Mouse (Mus musculus): ENCODE results near the gene Il10.
A peak's percentile ranks its signal among the peaks of the same experiment; 100 is the strongest.

Il10 gene

GRCm38 (mm10) chr1:131050011-131050410 lies 30.4 kb downstream of the Il10 start:
- DNase-seq = no peak

GRCm38 (mm10) chr1:131050617-131051016 lies 31.0 kb downstream of the Il10 start:
- DNase-seq = no peak

- no peak for DNase-seq
Observed at GRCm38 (mm10) chr1:131051073-131051472, 31.4 kb downstream of the Il10 start.

DNA sequence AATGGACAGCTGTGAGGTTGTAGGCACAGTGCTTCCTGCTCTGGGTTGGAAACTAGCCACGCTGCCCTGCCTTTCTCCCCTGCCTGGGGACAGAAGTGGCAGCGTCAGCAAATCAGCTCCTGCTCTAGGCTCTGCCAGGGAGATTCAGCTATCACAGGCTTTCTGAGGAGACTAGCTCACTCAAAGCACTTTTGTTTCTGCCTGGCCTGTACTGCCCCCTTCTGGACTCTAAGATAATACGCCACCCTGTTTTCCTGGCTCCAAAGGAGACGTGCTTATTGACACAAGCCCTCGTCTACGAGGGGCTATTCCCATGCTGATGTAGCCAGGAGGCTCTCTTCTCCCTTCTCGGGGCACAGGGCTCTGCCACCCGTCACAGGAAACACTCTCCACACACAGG lies 33.6 kb downstream of the Il10 start:
- DNase-seq = peak; percentile 77

DNA sequence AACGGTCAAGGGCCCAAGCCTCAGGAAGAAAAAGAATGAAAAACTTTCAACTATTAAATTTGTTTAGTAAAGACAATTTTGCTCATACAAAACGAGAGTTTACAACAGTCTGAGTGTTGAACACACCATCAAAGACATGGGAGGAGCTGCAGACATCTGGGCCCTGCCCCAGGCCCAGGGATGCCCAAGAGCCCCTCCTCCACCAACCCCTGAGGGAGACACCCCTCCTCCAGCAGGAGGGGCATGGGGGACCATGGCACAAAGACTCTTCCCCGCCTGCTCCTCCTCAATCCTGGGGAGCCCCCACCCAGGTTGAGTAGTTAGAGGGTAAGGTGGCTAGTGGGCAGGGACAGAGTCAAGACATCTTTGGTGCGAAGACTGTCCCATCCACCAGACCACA lies 34.0 kb downstream of the Il10 start:
- DNase-seq = no peak

- no peak for DNase-seq
Observed at GRCm38 (mm10) chr1:131054251-131054650, 34.6 kb downstream of the Il10 start.

GRCm38 (mm10) chr1:131058431-131058830 lies 38.8 kb downstream of the Il10 start:
- DNase-seq = no peak

DNA sequence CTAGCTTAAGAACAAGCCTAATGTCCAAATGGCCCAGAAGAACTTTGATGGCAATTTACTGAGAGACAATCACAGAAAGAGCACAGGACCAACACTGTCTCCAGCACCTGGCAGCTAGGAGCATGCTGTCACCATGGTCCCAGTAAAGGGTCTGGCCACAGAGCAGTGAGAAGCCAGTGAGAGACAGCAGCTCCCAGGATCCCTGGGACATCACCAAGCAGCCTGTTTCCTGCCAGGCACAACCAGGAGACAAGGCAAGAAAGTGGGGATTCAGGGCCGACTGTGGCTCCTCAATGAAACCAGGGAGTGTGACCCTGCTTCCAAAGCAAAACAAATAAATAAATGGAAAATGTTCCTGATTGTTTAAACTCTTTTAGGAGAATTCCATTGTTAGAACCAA lies 39.8 kb downstream of the Il10 start:
- no peak for DNase-seq

DNA sequence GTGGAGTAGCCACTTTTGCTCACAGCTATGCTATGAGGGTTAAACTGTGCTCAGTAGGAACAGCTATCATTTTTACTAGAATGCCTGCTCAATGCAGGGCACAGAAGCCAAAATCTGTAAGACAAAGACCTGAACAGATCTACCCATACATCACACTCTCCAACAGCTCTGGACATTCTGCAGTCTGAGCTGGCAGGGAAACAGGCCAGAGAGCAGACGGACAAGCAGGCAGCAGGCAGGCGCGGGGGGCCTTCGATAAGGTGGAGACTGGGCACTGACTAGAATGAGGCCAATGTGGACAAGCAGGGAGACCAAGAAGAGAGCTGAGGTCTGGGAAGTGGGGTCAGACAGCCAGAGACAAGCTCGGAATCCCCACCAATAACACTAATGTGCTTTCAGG lies 40.2 kb downstream of the Il10 start:
- no peak for DNase-seq

GRCm38 (mm10) chr1:131060290-131061253 lies 40.9 kb downstream of the Il10 start:
- DNase-seq = no peak

GRCm38 (mm10) chr1:131061740-131062254 lies 42.2 kb downstream of the Il10 start:
- no peak for DNase-seq

- peak; percentile 61 for DNase-seq
Observed at GRCm38 (mm10) chr1:131062821-131063220, 43.2 kb downstream of the Il10 start.

- DNase-seq = no peak
Observed at GRCm38 (mm10) chr1:131064202-131064601, 44.6 kb downstream of the Il10 start.

- no peak for DNase-seq
Observed at GRCm38 (mm10) chr1:131068011-131068727, 48.5 kb downstream of the Il10 start.

GRCm38 (mm10) chr1:131069010-131069409 lies 49.4 kb downstream of the Il10 start:
- DNase-seq = no peak

GRCm38 (mm10) chr1:131072376-131072990 lies 52.8 kb downstream of the Il10 start:
- DNase-seq = no peak

DNA sequence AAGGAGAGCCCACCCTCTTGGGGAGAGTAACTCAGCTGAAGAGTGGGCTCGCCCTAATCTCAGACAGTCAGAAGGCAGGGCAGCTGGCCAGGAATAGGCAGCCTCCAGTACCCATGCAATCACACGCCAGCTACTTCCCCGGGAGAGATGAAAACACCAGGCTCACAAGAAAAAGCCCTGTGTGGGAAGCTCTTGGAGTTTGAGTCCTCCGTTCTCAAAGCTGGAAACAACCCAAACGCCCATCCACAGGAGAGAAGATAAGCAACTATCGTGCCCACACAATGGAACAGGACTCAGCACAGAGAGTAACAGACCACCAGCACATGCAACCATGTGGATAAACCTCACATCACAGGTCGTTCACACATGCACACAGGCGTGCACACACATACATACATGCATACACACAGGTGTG lies 54.9 kb downstream of the Il10 start:
- DNase-seq = peak; percentile 72
